Mouse (Mus musculus) limb, embryonic 15.5 days (tissue): ENCODE results near the gene Kat2a. TPM values are rescaled to one million over a fixed set of nuclear protein-coding genes. Genes with fewer than 3 reads are reported as not detected.

Experiments used
- ATAC-seq: fragments of 200-750 bp; cut with Nextera tagmentation; 2 replicates; pipeline ENCODE4 v1.8.0; 2017; ENCODE audit warnings: low read depth, moderate TSS enrichment; ENCODE audit not compliant: insufficient number of reproducible peaks, low FRiP score, low TSS enrichment
- H3K27ac ChIP-seq: fragments of 300-500 bp; sonication (generic); 2 replicates; pipeline ENCODE4 v1.5.1; 2015; ENCODE audit warnings: moderate library complexity, mild to moderate bottlenecking, inconsistent platforms
- H3K27me3 ChIP-seq: fragments of 300-500 bp; sonication (generic); 2 replicates; pipeline ENCODE4 v1.6.1; 2015; ENCODE audit warnings: inconsistent platforms
- H3K36me3 ChIP-seq: fragments of 300-500 bp; sonication (generic); 2 replicates; pipeline ENCODE4 v1.6.1; 2015; ENCODE audit warnings: inconsistent platforms
- H3K4me1 ChIP-seq: fragments of 300-500 bp; sonication (generic); 2 replicates; pipeline ENCODE4 v1.6.1; 2015; ENCODE audit warnings: inconsistent platforms
- H3K4me2 ChIP-seq: fragments of 300-500 bp; sonication (generic); 2 replicates; pipeline ENCODE4 v1.6.1; 2015; ENCODE audit warnings: mild to moderate bottlenecking, inconsistent platforms
- H3K4me3 ChIP-seq: fragments of 300-500 bp; sonication (generic); 2 replicates; pipeline ENCODE4 v1.5.1; 2015; ENCODE audit warnings: mild to moderate bottlenecking, inconsistent platforms
- H3K9ac ChIP-seq: fragments of 300-500 bp; sonication (generic); 2 replicates; pipeline ENCODE4 v1.6.1; 2015; ENCODE audit warnings: inconsistent platforms
- H3K9me3 ChIP-seq: fragments of 300-500 bp; sonication (generic); 2 replicates; pipeline ENCODE4 v1.6.1; 2016; ENCODE audit warnings: inconsistent platforms
- whole genome bisulfite sequencing: fragments of 180-500 bp; shearing (Covaris S2); methylation state at CpG from one replicate; pipeline ENCODE4 v1.1.7; 2015; 5-methylcytosine and 5-hydroxymethylcytosine counted together
- polyA plus RNA-seq: library from polyadenylated mRNA; unstranded; fragments of >200 nt; fragmentation: Nextera tagmentation; extraction: Ambion mirVana; gene quantifications from 2 replicates; pipeline ENCODE4 v1.2.1, GENCODE M21; 2015

Kat2a gene
- polyA plus RNA-seq, 1 experiment from 2014 or later = 48.2 TPM

DNA sequence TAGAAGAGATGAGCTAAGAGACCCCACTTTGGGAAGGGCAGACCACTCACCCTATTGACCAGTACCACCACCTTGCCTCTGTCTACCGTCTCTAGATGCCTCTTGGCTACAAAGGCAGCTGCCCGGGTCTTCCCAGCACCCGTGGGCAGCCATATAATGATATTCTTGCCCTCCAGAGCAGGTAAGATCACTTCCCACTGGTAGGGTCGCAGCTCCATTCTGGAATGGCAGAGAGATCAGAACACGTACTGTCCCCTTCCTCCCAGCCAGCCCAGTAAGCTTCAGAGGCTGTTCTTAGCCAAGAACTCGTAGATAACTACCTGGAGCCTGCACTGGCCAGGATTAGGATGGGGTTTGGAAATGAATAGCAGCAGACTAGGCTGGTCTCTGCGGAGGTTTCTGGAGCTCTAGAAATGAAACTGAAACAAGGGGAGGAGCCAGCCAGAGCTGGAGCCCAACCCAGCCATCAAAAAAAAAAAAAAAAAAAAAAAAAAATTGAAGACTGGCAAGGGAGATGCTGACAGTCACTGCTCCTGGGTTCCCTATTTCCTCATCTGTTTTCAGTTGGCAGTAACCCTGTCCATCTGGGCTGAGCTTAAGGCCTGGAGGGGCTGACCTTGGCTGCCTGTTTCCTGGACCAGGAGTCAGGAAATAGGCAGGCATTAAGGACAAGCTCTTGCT, 8.3 kb downstream of the Kat2a start, which contains the start of gene Dhx58:
TSS of gene Dhx58 (minus strand) at position 421 of the 681 bp plus-strand sequence.
- Histone ChIP-seq H3K4me2 (no peak within 1 kb of the TSS), H3K9me3 (no peaks in the 10 kb centered on the region), H3K4me1 (peaks cover 26% of the 10 kb centered on the region), H3K4me3 (no peak within 1 kb of the TSS), H3K27ac (peak within 1 kb of the TSS; percentile 64; the same call in 1 of the 2 replicates), H3K9ac (no peak within 1 kb of the TSS), H3K27me3 (no peaks in the 10 kb centered on the region), H3K36me3 (peaks cover 48% of the 10 kb centered on the region)
- no peak for ATAC-seq
- 57% methylated on average over 7 of the region's 7 CpGs for WGBS

DNA sequence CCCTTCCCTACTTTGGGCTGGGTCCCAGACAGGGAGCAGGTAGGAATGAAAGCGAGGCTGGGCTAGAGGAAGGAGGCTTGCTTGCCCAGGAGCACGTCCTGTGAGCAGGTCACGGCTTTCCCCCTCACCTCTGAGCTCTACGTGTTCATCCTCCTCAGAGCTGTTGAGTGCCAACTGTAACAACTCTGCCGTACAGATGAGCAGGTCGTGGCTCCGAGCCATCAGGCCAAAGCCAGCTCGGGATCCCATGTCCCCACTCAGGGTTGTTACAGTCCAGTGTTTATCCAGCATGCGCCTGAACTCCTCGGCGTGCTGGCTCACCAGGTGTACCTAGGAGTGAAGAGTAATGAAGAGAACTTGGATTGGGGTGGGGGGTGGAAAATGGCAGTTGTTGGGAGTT, 8.9 kb downstream of the Kat2a start:
- H3K27ac ChIP-seq = no peak overlapping the region
- peaks cover 42% of the 10 kb centered on the region for H3K36me3 ChIP-seq
- no peaks in the 10 kb centered on the region for H3K27me3 ChIP-seq
- H3K4me1 ChIP-seq = peaks cover 26% of the 10 kb centered on the region
- 70% methylated on average over 11 of the region's 11 CpGs for WGBS
- H3K4me2 ChIP-seq = no peak overlapping the region
- H3K9ac ChIP-seq = no peak overlapping the region
- no peaks in the 10 kb centered on the region for H3K9me3 ChIP-seq
- no peak overlapping the region for H3K4me3 ChIP-seq
- no peak for ATAC-seq

DNA sequence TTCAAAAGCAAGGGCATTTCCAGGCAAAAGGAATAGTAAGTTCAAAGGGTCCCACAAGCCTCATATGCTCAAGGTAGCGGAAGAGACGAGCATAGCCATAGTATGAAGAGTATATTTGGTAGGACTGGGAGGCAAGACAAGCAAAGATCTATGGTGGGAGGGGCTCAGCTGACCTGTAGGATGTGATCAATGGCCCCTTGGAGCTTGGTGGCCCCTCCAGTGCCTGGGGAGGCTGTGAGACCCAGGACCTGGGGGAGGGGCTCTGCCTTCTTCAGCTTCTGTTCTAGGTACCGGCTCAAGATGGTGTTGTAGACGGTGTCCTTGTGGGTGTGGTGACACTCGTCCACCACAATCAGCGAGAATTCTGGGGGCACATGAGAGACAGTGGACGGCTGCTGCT, 9.4 kb downstream of the Kat2a start:
- peak overlapping the region; percentile 37 for H3K4me2 ChIP-seq
- no peak for ATAC-seq
- no peaks in the 10 kb centered on the region for H3K9me3 ChIP-seq
- no peaks in the 10 kb centered on the region for H3K27me3 ChIP-seq
- no peak overlapping the region for H3K27ac ChIP-seq
- peaks cover 26% of the 10 kb centered on the region for H3K4me1 ChIP-seq
- no peak overlapping the region for H3K4me3 ChIP-seq
- H3K9ac ChIP-seq = no peak overlapping the region
- H3K36me3 ChIP-seq = peaks cover 37% of the 10 kb centered on the region
- WGBS = 43% methylated on average over 7 of the region's 7 CpGs

DNA sequence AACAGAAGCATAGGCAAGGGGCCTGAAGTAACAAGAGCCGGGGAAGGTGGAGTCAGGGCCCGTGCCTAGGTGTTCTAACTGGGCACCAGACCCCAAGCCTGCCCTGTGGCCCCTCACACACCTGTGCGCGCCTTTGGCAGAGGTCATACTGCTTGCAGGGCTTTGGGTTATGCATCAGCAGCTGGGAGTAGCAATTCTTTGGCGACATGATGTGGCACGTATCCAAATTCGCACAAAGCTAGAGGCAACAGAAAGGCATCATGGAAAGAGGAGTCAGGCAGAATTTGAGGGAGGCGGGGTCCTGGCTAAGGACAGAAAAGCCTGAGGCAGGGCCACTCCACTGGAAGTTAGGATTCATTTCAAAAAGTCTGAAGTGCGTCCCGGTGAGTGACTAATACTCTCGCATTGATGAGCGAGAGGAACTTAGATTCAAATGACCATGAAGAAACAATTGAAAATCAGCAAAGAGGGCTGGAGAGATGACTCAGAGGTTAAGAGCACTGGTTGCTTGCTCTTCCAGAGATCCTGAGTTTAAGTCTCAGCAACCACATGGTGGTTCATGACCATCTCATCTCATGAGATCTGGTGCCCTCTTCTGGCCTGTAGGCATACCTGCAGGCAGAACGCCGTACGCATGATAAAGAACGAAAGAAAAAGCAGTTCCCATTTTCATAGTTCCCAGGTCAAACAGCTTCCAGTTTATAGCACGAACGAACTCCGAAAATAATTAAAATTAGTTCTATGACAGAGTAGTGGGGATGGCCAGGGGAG, 10.0 kb downstream of the Kat2a start:
- Histone ChIP-seq H3K4me1 (peaks cover 26% of the 10 kb centered on the region), H3K27ac (no peak overlapping the region), H3K9me3 (no peaks in the 10 kb centered on the region), H3K4me2 (peak overlapping the region; percentile 37), H3K27me3 (no peaks in the 10 kb centered on the region), H3K9ac (no peak overlapping the region), H3K4me3 (no peak overlapping the region), H3K36me3 (peaks cover 31% of the 10 kb centered on the region)
- ATAC-seq = no peak
- 34% methylated on average over 19 of the region's 19 CpGs for WGBS

DNA sequence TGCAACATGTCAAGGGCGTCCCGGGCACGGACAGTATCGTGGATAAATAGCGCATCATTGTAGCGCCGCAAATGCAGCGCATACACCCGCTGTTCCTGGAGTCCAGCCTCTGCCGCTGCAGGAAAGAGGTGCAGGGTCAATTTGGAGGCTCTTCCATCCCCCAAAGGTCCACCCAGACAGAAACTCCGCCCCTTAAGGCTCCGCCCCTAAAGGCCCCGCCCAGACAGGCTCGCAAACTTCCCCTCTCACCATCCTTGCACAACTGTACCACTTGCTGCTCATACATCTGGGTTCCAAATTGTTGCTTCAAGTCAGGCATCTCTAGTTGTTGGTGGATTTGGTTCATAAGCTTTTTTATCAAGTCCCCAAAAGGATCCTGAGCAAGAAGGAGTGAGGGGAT, 11.0 kb downstream of the Kat2a start:
- peak overlapping the region; percentile 39 for H3K4me2 ChIP-seq
- H3K27ac ChIP-seq = no peak overlapping the region
- H3K27me3 ChIP-seq = no peaks in the 10 kb centered on the region
- WGBS = 3% methylated on average over 14 of the region's 14 CpGs
- H3K9me3 ChIP-seq = no peaks in the 10 kb centered on the region
- ATAC-seq = no peak
- H3K36me3 ChIP-seq = peaks cover 21% of the 10 kb centered on the region
- H3K9ac ChIP-seq = no peak overlapping the region
- H3K4me1 ChIP-seq = peaks cover 26% of the 10 kb centered on the region
- peak overlapping the region; percentile 28 for H3K4me3 ChIP-seq

DNA sequence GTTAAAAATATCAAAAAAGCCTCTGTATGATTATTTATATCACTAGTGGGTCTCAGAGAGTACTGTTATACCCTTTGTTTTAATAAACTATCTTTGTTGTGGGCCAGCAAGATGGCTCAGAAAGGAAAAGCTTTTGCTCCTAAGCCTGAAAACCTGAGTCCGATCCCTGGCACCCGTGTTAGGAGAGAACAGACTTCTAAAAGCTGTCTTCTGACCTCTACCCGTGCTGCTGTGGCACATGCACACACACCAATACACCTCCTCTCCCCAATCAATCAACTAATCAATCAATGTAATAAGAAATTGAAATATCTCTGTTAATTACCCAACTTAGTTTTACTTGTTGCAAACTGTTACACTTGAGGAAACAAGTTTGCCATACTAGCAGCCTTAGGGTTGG, 11.6 kb downstream of the Kat2a start:
- no peak overlapping the region for H3K27ac ChIP-seq
- WGBS = 79% methylated on average over 3 of the region's 3 CpGs
- no peak for ATAC-seq
- peaks cover 26% of the 10 kb centered on the region for H3K4me1 ChIP-seq
- H3K27me3 ChIP-seq = no peaks in the 10 kb centered on the region
- H3K36me3 ChIP-seq = peaks cover 15% of the 10 kb centered on the region
- no peaks in the 10 kb centered on the region for H3K9me3 ChIP-seq
- no peak overlapping the region; the same call in 1 of the 2 replicates for H3K4me2 ChIP-seq
- H3K9ac ChIP-seq = no peak overlapping the region
- H3K4me3 ChIP-seq = peak overlapping the region; percentile 28; the same call in 1 of the 2 replicates

DNA sequence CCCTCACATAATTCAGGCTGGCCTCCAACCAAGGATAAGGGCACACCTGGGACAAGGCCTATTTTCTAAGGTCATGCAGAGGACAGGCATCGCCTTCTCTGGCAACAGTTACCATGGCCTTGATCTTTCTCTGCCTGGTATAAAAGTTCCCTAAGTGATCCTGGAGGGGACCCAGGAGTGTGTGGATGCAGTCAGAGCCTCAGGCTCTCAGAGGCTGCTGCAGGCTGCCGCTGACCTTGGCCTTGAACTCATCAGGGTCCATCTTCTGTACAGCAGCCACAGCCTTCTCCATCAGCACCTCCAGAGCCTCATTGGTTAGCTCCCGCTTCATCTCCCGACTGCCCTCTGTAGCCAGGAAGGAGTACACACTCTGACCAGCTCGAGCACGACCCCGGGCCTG, 14.3 kb downstream of the Kat2a start:
- 69% methylated on average over 7 of the region's 7 CpGs for WGBS
- H3K9ac ChIP-seq = no peak overlapping the region
- H3K36me3 ChIP-seq = no peaks in the 10 kb centered on the region
- peaks cover 16% of the 10 kb centered on the region for H3K4me1 ChIP-seq
- H3K9me3 ChIP-seq = no peaks in the 10 kb centered on the region
- no peak overlapping the region for H3K4me3 ChIP-seq
- H3K4me2 ChIP-seq = no peak overlapping the region
- H3K27ac ChIP-seq = no peak overlapping the region
- H3K27me3 ChIP-seq = peaks cover 4% of the 10 kb centered on the region
- no peak for ATAC-seq

DNA sequence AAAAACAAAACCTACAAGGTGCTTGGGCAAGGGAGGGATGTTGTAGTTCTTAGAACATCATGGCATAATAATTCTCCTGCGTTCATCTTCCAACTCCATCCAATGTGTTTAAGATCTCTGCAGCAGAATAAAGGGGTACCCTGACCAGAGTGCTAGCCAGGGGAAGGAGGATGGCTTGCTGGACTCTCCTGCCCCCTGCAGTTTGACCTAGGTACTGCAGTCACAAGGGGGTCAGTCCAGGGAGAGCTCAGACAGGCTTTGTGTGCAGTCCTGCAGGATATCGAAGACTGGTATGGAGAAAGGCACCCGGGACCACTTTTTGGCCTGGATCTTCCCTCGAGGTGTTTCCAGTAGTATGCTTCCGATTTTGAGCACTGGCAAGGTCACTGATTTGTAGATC, 17.3 kb downstream of the Kat2a start:
- Histone ChIP-seq H3K36me3 (no peaks in the 10 kb centered on the region), H3K9me3 (no peaks in the 10 kb centered on the region), H3K9ac (no peak overlapping the region), H3K4me1 (peaks cover 19% of the 10 kb centered on the region), H3K27ac (no peak overlapping the region), H3K27me3 (peaks cover 28% of the 10 kb centered on the region), H3K4me2 (no peak overlapping the region), H3K4me3 (no peak overlapping the region)
- WGBS = 43% methylated on average over 5 of the region's 5 CpGs
- no peak for ATAC-seq

DNA sequence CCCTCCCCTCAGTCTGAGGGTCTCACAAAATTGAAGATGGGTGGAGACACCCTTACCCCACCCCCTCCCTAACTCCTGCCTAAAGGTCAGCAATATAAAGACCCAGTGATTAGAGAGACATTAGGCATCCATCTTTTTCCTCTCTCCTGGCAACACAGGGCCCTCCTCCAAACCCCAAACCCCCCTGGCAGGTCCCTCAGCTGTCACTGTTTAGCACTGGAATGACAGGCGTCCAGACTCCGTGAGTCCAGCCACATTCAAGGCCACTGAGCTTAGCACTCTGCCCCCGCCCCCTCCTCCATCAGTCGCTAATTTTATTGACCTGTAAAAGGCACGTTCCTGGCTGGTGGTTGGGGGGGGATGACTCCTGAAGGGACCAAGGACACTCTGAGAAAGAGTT, 19.1 kb downstream of the Kat2a start:
- Histone ChIP-seq H3K9ac (no peak overlapping the region), H3K4me3 (no peak overlapping the region), H3K4me2 (no peak overlapping the region), H3K27ac (no peak overlapping the region), H3K27me3 (peaks cover 28% of the 10 kb centered on the region), H3K4me1 (peaks cover 24% of the 10 kb centered on the region), H3K36me3 (no peaks in the 10 kb centered on the region), H3K9me3 (no peaks in the 10 kb centered on the region)
- no peak for ATAC-seq
- 20% methylated on average over 5 of the region's 5 CpGs for WGBS

DNA sequence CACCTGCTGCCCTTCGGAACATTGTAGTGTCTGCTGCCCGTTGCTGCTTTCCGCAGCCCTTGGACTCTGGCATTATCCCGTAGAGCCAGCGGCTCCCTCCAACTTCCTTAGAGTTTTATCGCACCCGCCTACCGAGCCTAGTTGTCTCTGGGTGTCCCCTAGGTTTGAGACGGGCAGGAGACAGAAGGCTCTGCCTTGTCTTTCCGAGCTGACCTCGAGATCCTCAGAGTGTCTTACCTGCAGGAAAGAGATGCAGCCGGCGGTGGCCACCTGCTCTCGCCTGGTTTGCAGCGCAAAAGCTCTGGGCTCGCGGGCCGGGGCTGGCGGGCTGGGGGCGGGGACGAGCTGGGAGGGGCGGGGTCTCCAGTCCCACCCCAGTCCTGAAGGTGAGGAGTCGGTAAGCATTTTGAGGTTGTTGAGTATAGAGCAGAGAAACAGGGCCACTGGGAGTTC, 20.1 kb downstream of the Kat2a start, which contains the start of gene Zfp385c:
TSS of gene Zfp385c (minus strand) at position 292 of the 453 bp plus-strand sequence.
- peaks cover 28% of the 10 kb centered on the region for H3K27me3 ChIP-seq
- H3K27ac ChIP-seq = no peak within 1 kb of the TSS
- WGBS = 2% methylated on average over 23 of the region's 23 CpGs
- peaks cover 26% of the 10 kb centered on the region for H3K4me1 ChIP-seq
- no peak within 1 kb of the TSS for H3K9ac ChIP-seq
- H3K4me3 ChIP-seq = peak within 1 kb of the TSS; percentile 36
- peak within 1 kb of the TSS; percentile 62 for H3K4me2 ChIP-seq
- no peak for ATAC-seq
- no peaks in the 10 kb centered on the region for H3K9me3 ChIP-seq
- H3K36me3 ChIP-seq = no peaks in the 10 kb centered on the region

DNA sequence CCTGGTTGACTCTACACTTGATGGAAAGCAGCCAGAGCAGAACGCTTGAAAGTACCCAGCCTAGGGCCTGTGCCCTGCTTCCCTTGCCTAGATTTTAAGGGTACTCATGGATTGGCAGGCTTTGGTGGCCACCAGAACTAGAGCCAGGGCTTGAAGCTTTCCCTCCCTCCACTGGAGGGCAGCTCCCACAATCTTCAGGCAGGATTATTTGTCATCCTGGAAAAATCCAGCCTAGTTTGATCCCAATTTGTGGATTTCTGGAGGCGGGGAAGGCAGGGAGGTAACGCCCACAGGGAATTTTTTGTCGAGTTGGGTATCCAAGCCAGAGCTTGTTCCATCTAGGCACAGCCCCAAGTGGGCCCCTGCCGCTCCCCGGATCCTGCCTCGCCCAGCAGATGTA, 21.9 kb downstream of the Kat2a start:
- H3K27ac ChIP-seq = no peak overlapping the region
- 57% methylated on average over 7 of the region's 7 CpGs for WGBS
- H3K4me1 ChIP-seq = peaks cover 26% of the 10 kb centered on the region
- H3K9ac ChIP-seq = no peak overlapping the region
- no peaks in the 10 kb centered on the region for H3K9me3 ChIP-seq
- no peaks in the 10 kb centered on the region for H3K36me3 ChIP-seq
- H3K4me2 ChIP-seq = no peak overlapping the region
- peak overlapping the region; percentile 9; the same call in 1 of the 2 replicates for H3K4me3 ChIP-seq
- peaks cover 28% of the 10 kb centered on the region for H3K27me3 ChIP-seq
- ATAC-seq = no peak; the same call in 1 of the 2 replicates

DNA sequence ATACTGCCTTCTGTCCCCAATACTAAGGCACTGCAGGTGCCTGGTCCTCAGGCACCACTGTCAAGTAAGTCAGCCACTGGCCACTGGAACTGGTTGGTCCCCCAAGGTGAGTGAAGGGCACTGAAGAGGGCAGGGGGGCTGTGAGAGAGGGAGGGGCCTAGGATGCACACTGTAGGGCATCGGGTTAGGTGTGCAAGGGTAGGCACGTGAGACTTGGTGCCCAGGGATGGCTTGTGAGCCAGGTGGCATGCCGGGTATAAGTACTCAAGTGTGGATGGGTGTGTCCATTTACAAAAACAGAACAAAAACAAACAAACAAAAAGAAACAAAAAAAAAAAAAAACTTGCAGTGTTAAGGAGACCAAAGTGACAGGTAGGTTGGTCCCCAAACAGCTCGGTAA, 23.8 kb downstream of the Kat2a start:
- H3K9ac ChIP-seq = no peak overlapping the region
- no peak for ATAC-seq
- no peak overlapping the region for H3K4me2 ChIP-seq
- no peaks in the 10 kb centered on the region for H3K9me3 ChIP-seq
- no peaks in the 10 kb centered on the region for H3K36me3 ChIP-seq
- H3K4me3 ChIP-seq = no peak overlapping the region
- 72% methylated on average over 4 of the region's 4 CpGs for WGBS
- no peak overlapping the region for H3K27ac ChIP-seq
- H3K27me3 ChIP-seq = peaks cover 28% of the 10 kb centered on the region
- peaks cover 26% of the 10 kb centered on the region for H3K4me1 ChIP-seq
